Mouse (Mus musculus) left cerebral cortex, adult 9 months (tissue): ENCODE results near the gene Rhox2e.
"Not testable (repeated sequence)": the region's sequence is repeated elsewhere in the genome, so short reads cannot be mapped to it uniquely, and the experiment has no call there.

Experiments used
- DNase-seq, 2 experiments: peaks; one replicate each; pipeline ENCODE4 v3.0.0; 2022; ENCODE audit warnings: low spot score in 2 of 2

Rhox2e gene

GRCm38 (mm10) chrX:37530152-37530551 is at the start of gene Rhox2e:
TSS of gene Rhox2e (plus strand) at chrX:37530452.
- DNase-seq = not testable (repeated sequence)

GRCm38 (mm10) chrX:37514059-37514458 is 16.2 kb upstream of the Rhox2e start, which contains the start of gene Rhox4d:
TSS of gene Rhox4d (plus strand) at chrX:37514359.
- DNase-seq = not testable (repeated sequence)

- DNase-seq = not testable (repeated sequence)
These were observed 11.5 kb downstream of the Rhox2e start, which contains the start of gene Rhox3e for GRCm38 (mm10) chrX:37541719-37542118. TSS of gene Rhox3e (plus strand) at chrX:37542019.

DNA sequence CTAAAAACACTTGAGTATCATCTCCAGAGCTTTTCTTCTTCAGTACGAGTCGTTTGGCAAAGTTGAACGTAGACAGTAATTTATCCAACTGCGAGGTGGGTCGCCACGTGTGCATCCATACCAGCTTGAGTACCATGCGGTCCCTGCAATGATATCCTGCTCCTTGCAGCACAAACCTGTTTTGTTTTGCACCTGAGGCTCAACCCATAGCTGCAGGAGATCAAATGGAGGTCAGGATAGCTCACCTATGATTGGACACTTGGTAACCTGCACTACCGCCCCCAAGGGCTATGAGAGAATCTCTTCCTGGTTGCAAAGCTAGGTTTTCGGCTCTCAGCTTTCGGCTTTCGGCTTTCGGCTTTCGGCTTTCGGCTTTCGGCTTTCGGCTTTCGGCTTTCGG is 26.9 kb downstream of the Rhox2e start, which contains the start of gene Rhox4e:
Gene Rhox4e (plus strand): TSS at position 301 of the 400 bp plus-strand sequence.
- DNase-seq = not testable (repeated sequence)

GRCm38 (mm10) chrX:37571105-37571504 is 40.9 kb downstream of the Rhox2e start, which contains the start of gene Rhox2f:
TSS of gene Rhox2f (plus strand) at chrX:37571405.
- DNase-seq = not testable (repeated sequence)

DNA sequence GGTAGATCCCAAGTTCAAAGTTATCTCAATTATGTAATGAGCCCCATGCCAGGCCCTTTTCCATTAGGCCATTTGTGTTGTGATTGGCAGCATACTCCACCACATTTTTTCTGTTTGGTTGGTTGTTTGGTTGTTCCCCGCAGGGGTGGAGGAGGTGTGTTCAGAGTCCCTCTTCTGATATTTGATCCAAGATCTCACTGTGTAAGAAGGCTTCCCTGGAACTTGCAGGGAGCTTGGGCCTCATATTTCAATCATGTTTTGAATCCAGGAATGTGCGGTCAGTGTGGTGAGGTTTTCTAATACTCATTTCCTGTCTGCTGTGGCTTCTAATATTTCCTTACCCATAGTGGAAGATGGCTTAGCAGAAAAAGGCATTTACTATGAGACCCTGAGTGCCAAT is 42.4 kb downstream of the Rhox2e start:
- DNase-seq = not testable (repeated sequence)

GRCm38 (mm10) chrX:37580692-37581091 is 50.4 kb downstream of the Rhox2e start, which contains the start of gene Rhox3f:
TSS of gene Rhox3f (plus strand) at chrX:37580992.
- not testable (repeated sequence) for DNase-seq
